Mouse (Mus musculus) small intestine, adult 10 weeks (tissue): Measurements from ENCODE around the gene Ifna6. TPM values are rescaled to one million over a fixed set of nuclear protein-coding genes. Genes with fewer than 3 reads are reported as not detected.

Experiments
- polyA plus RNA-seq: library from polyadenylated mRNA; stranded (reverse); fragments of 350-450 nt; fragmentation: Illumina TruSeq; extraction: RNeasy Lipid Tissue Mini Kit (QIAGEN cat#74804); gene quantifications from one replicate; pipeline ENCODE4 v1.2.3, GENCODE M21; 2014; ENCODE audit warnings: low replicate concordance

The Ifna6 gene
- not detected for polyA plus RNA-seq

GRCm38 (mm10) chr4:88827116-88827515 is at the start of gene Ifna6:
Gene Ifna6, plus strand, starts transcription at chr4:88827416.

GRCm38 (mm10) chr4:88779550-88779949 is 47.7 kb upstream of the Ifna6 start, which contains the start of gene Gm13272:
Gene Gm13272, plus strand, starts transcription at chr4:88779850.

GRCm38 (mm10) chr4:88781831-88782230 is 45.4 kb upstream of the Ifna6 start, which contains the start of gene Ifnz:
Gene Ifnz, plus strand, starts transcription at chr4:88782131.

GRCm38 (mm10) chr4:88785409-88785808 is 41.8 kb upstream of the Ifna6 start, which contains the start of gene Gm13276:
Gene Gm13276, plus strand, starts transcription at chr4:88785709.

GRCm38 (mm10) chr4:88788402-88788801 is 38.8 kb upstream of the Ifna6 start, which contains the start of gene Gm13277:
Gene Gm13277, plus strand, starts transcription at chr4:88788632.

GRCm38 (mm10) chr4:88791250-88791649 is 36.0 kb upstream of the Ifna6 start, which contains the start of gene Gm13278:
Gene Gm13278, plus strand, starts transcription at chr4:88791550.

GRCm38 (mm10) chr4:88793936-88794675 is 33.1 kb upstream of the Ifna6 start, which contains the start of gene Gm13275:
Gene Gm13275, plus strand, starts transcription at chr4:88794487.

GRCm38 (mm10) chr4:88797097-88797496 is 30.1 kb upstream of the Ifna6 start, which contains the start of gene Gm13279:
Gene Gm13279, plus strand, starts transcription at chr4:88797397.

GRCm38 (mm10) chr4:88799365-88799764 is 27.9 kb upstream of the Ifna6 start, which contains the start of gene Gm13285:
Gene Gm13285, plus strand, starts transcription at chr4:88799665.

GRCm38 (mm10) chr4:88802954-88803353 is 24.3 kb upstream of the Ifna6 start, which contains the start of gene Gm13287:
Gene Gm13287, plus strand, starts transcription at chr4:88803254.

GRCm38 (mm10) chr4:88805231-88805630 is 22.0 kb upstream of the Ifna6 start, which contains the start of gene Gm13288:
Gene Gm13288, plus strand, starts transcription at chr4:88805531.

GRCm38 (mm10) chr4:88815928-88816327 is 11.3 kb upstream of the Ifna6 start, which contains the start of gene Ifna7:
Gene Ifna7, plus strand, starts transcription at chr4:88816228.

GRCm38 (mm10) chr4:88819659-88820058 is 7.6 kb upstream of the Ifna6 start, which contains the start of gene Ifna11:
Gene Ifna11, plus strand, starts transcription at chr4:88819959.

GRCm38 (mm10) chr4:88835225-88835624 is 8.0 kb downstream of the Ifna6 start, which contains the start of gene Ifna5:
Gene Ifna5, plus strand, starts transcription at chr4:88835525.

GRCm38 (mm10) chr4:88841438-88841911 is 14.3 kb downstream of the Ifna6 start, which contains the start of gene Ifna4:
Gene Ifna4, plus strand, starts transcription at chr4:88841861.

GRCm38 (mm10) chr4:88849698-88850097 is 22.5 kb downstream of the Ifna6 start, which contains the start of gene Ifna1:
Gene Ifna1, plus strand, starts transcription at chr4:88850087.

Other genes with a start within 250 kb of the Ifna6 start
- not detected for gene Ifna9, start 235.0 kb upstream of the Ifna6 start, polyA plus RNA-seq
- not detected for gene Ifna12, start 224.0 kb upstream of the Ifna6 start, polyA plus RNA-seq
- not detected for gene C87499, start 193.0 kb upstream of the Ifna6 start, polyA plus RNA-seq
- not detected for gene Ifna13, start 183.0 kb upstream of the Ifna6 start, polyA plus RNA-seq
- gene Ifna16, start 150.5 kb upstream of the Ifna6 start, polyA plus RNA-seq: not detected
- not detected for gene Ifna2, start 143.5 kb upstream of the Ifna6 start, polyA plus RNA-seq
- not detected for gene Ifnab, start 136.1 kb upstream of the Ifna6 start, polyA plus RNA-seq
- gene Gm26566, start 105.6 kb upstream of the Ifna6 start, polyA plus RNA-seq: not detected
- 117 TPM for gene Klhl9, start 105.0 kb upstream of the Ifna6 start, polyA plus RNA-seq
- gene Gm13271, start 72.5 kb upstream of the Ifna6 start, polyA plus RNA-seq: not detected
- not detected for gene Gm13283, start 67.3 kb upstream of the Ifna6 start, polyA plus RNA-seq
- not detected for gene Gm13290, start 53.6 kb upstream of the Ifna6 start, polyA plus RNA-seq
- not detected for gene Gm13289, start 50.5 kb upstream of the Ifna6 start, polyA plus RNA-seq
- gene Gm13272, start 47.6 kb upstream of the Ifna6 start, polyA plus RNA-seq: not detected
- not detected for gene Ifnz, start 45.3 kb upstream of the Ifna6 start, polyA plus RNA-seq
- not detected for gene Gm13276, start 41.7 kb upstream of the Ifna6 start, polyA plus RNA-seq
- gene Gm13277, start 38.8 kb upstream of the Ifna6 start, polyA plus RNA-seq: not detected
- gene Gm13278, start 35.9 kb upstream of the Ifna6 start, polyA plus RNA-seq: not detected
- gene Gm13275, start 32.9 kb upstream of the Ifna6 start, polyA plus RNA-seq: not detected
- gene Gm13279, start 30.0 kb upstream of the Ifna6 start, polyA plus RNA-seq: not detected
- not detected for gene Gm13285, start 27.8 kb upstream of the Ifna6 start, polyA plus RNA-seq
- gene Gm13287, start 24.2 kb upstream of the Ifna6 start, polyA plus RNA-seq: not detected
- gene Gm13288, start 21.9 kb upstream of the Ifna6 start, polyA plus RNA-seq: not detected
- gene Ifna7, start 11.2 kb upstream of the Ifna6 start, polyA plus RNA-seq: not detected
- not detected for gene Ifna11, start 7.5 kb upstream of the Ifna6 start, polyA plus RNA-seq
- gene Ifna5, start 8.1 kb downstream of the Ifna6 start, polyA plus RNA-seq: not detected
- not detected for gene Ifna4, start 14.4 kb downstream of the Ifna6 start, polyA plus RNA-seq
- not detected for gene Ifna1, start 22.7 kb downstream of the Ifna6 start, polyA plus RNA-seq
- not detected for gene Ifne, start 52.8 kb downstream of the Ifna6 start, polyA plus RNA-seq